Mouse (Mus musculus) brain, embryonic 14.5 days (tissue): ENCODE results near the gene Scml4.

Experiments used
- CTCF ChIP-seq: fragments of 200-500 bp; IDR thresholded peaks from 2 replicates; pipeline ENCODE4 v1.5.1; 2012; ENCODE audit warnings: inconsistent platforms, mild to moderate bottlenecking, moderate library complexity, borderline replicate concordance; ENCODE audit not compliant: insufficient read depth, insufficient read length; ENCODE audit errors: extremely low read depth
- POLR2A ChIP-seq: fragments of 200-500 bp; IDR thresholded peaks from 2 replicates; pipeline ENCODE4 v1.6.1; 2012; ENCODE audit warnings: mild to moderate bottlenecking, inconsistent platforms, borderline replicate concordance; ENCODE audit not compliant: poor library complexity, insufficient read depth, insufficient read length, severe bottlenecking; ENCODE audit errors: extremely low read depth

- TF ChIP-seq POLR2A (no peak), CTCF (no peak)
These were observed 108.2 kb downstream of the Scml4 start for GRCm38 (mm10) chr10:42968332-42968731.
